Mouse (Mus musculus): ENCODE data around the gene Mlf2. TPM values are rescaled to one million over a fixed set of nuclear protein-coding genes. Genes with fewer than 3 reads are reported as not detected.
A peak's percentile ranks its signal among the peaks of the same experiment; 100 is the strongest.

The Mlf2 gene
- polyA plus RNA-seq, 1 experiment from 2014 or later = 552 TPM

- ATAC-seq (ENCODE audit: low read depth) = no peak
- no peaks in the 10 kb centered on the region for H3K27me3 ChIP-seq
- peak overlapping the region; percentile 17; the same call in 1 of the 2 replicates for H3K9ac ChIP-seq
- no peak overlapping the region for H3K4me3 ChIP-seq
- H3K4me1 ChIP-seq (replicated peaks) = peaks cover 27% of the 10 kb centered on the region
- WGBS = 57% methylated on average over 10 of the region's 10 CpGs
- H3K4me2 ChIP-seq = no peak overlapping the region
- no peaks in the 10 kb centered on the region for H3K9me3 ChIP-seq
- H3K36me3 ChIP-seq = no peaks in the 10 kb centered on the region
- H3K27ac ChIP-seq (replicated peaks) = no peak overlapping the region; the same call in 1 of the 2 replicates
Observed at GRCm38 (mm10) chr6:124900801-124901480, 30.2 kb upstream of the Mlf2 start.

- H3K9ac ChIP-seq = no peak overlapping the region
- H3K27me3 ChIP-seq = no peaks in the 10 kb centered on the region
- H3K4me2 ChIP-seq = no peak overlapping the region
- no peaks in the 10 kb centered on the region for H3K9me3 ChIP-seq
- ATAC-seq (ENCODE audit: low read depth) = no peak
- H3K36me3 ChIP-seq = no peaks in the 10 kb centered on the region
- 0 out of 2 replicates have a peak overlapping the region, but pooled peaks have one; percentile 13 for H3K27ac ChIP-seq (replicated peaks)
- H3K4me3 ChIP-seq = no peak overlapping the region
- peaks cover 27% of the 10 kb centered on the region for H3K4me1 ChIP-seq (replicated peaks)
Observed at GRCm38 (mm10) chr6:124901851-124902250, 29.3 kb upstream of the Mlf2 start.

GRCm38 (mm10) chr6:124903580-124904151 lies 27.5 kb upstream of the Mlf2 start:
- Histone ChIP-seq H3K4me3 (peak overlapping the region; percentile 39), H3K36me3 (peaks cover 7% of the 10 kb centered on the region; the same call in 1 of the 2 replicates), H3K9ac (peak overlapping the region; percentile 84), H3K27ac (replicated peaks) (peak overlapping the region; percentile 99), H3K27me3 (no peaks in the 10 kb centered on the region), H3K9me3 (no peaks in the 10 kb centered on the region), H3K4me2 (peak overlapping the region; percentile 60), H3K4me1 (replicated peaks) (peaks cover 27% of the 10 kb centered on the region)
- peak; percentile 89 for ATAC-seq (ENCODE audit: low read depth)
- under 1% methylated on average over 23 of the region's 23 CpGs for WGBS

- peaks cover 8% of the 10 kb centered on the region; the same call in 1 of the 2 replicates for H3K36me3 ChIP-seq
- peak overlapping the region; percentile 39 for H3K4me3 ChIP-seq
- H3K4me2 ChIP-seq = peak overlapping the region; percentile 60
- peak overlapping the region; percentile 84 for H3K9ac ChIP-seq
- ATAC-seq (ENCODE audit: low read depth) = peak; percentile 79
- H3K9me3 ChIP-seq = no peaks in the 10 kb centered on the region
- peaks cover 27% of the 10 kb centered on the region for H3K4me1 ChIP-seq (replicated peaks)
- WGBS = 10% methylated on average over 24 of the region's 24 CpGs
- H3K27me3 ChIP-seq = no peaks in the 10 kb centered on the region
- H3K27ac ChIP-seq (replicated peaks) = peak overlapping the region; percentile 99
Observed at GRCm38 (mm10) chr6:124904161-124904981, 26.8 kb upstream of the Mlf2 start.

GRCm38 (mm10) chr6:124904991-124905860 lies 26.0 kb upstream of the Mlf2 start:
- peak overlapping the region; percentile 60 for H3K4me2 ChIP-seq
- H3K4me3 ChIP-seq = peak overlapping the region; percentile 39
- peak overlapping the region; percentile 84 for H3K9ac ChIP-seq
- H3K9me3 ChIP-seq = no peaks in the 10 kb centered on the region
- WGBS = 41% methylated on average over 14 of the region's 16 CpGs
- no peak for ATAC-seq (ENCODE audit: low read depth)
- H3K27ac ChIP-seq (replicated peaks) = peak overlapping the region; percentile 99
- peaks cover 32% of the 10 kb centered on the region for H3K4me1 ChIP-seq (replicated peaks)
- H3K36me3 ChIP-seq = peaks cover 8% of the 10 kb centered on the region; the same call in 1 of the 2 replicates
- no peaks in the 10 kb centered on the region for H3K27me3 ChIP-seq

- Histone ChIP-seq H3K9ac (no peak overlapping the region), H3K27ac (replicated peaks) (no peak overlapping the region), H3K4me1 (replicated peaks) (peaks cover 45% of the 10 kb centered on the region), H3K4me2 (no peak overlapping the region), H3K9me3 (no peaks in the 10 kb centered on the region), H3K4me3 (no peak overlapping the region), H3K36me3 (peaks cover 13% of the 10 kb centered on the region), H3K27me3 (no peaks in the 10 kb centered on the region)
- WGBS = 84% methylated on average over 1 of the region's 1 CpGs
- ATAC-seq (ENCODE audit: low read depth) = no peak
Observed at GRCm38 (mm10) chr6:124907767-124908166, 23.4 kb upstream of the Mlf2 start.

GRCm38 (mm10) chr6:124910032-124910431 lies 21.2 kb upstream of the Mlf2 start:
- peak overlapping the region; percentile 33; the same call in 1 of the 2 replicates for H3K27ac ChIP-seq (replicated peaks)

GRCm38 (mm10) chr6:124911533-124912218 lies 19.5 kb upstream of the Mlf2 start, which contains the start of gene Lag3:
TSS of gene Lag3 (minus strand) at chr6:124911705.
- Histone ChIP-seq H3K4me3 (no peak within 1 kb of the TSS), H3K36me3 (peaks cover 35% of the 10 kb centered on the region), H3K4me2 (0 out of 2 replicates have a peak within 1 kb of the TSS, but pooled peaks have one; percentile 7), H3K9me3 (no peaks in the 10 kb centered on the region), H3K27ac (replicated peaks) (peak within 1 kb of the TSS; percentile 18; the same call in 1 of the 2 replicates), H3K9ac (peak within 1 kb of the TSS; percentile 67; the same call in 1 of the 2 replicates), H3K27me3 (no peaks in the 10 kb centered on the region), H3K4me1 (replicated peaks) (peaks cover 55% of the 10 kb centered on the region)
- 25% methylated on average over 12 of the region's 13 CpGs for WGBS
- no peak for ATAC-seq (ENCODE audit: low read depth)

More at GRCm38 (mm10) chr6:124910032-124910431, 21.2 kb upstream of the Mlf2 start:
- peaks cover 35% of the 10 kb centered on the region for H3K36me3 ChIP-seq
- ATAC-seq (ENCODE audit: low read depth) = peak; percentile 7; the same call in 1 of the 2 replicates
- no peaks in the 10 kb centered on the region for H3K27me3 ChIP-seq
- 0 out of 2 replicates have a peak overlapping the region, but pooled peaks have one; percentile 5 for H3K4me3 ChIP-seq
- peaks cover 50% of the 10 kb centered on the region for H3K4me1 ChIP-seq (replicated peaks)
- peak overlapping the region; percentile 48 for H3K4me2 ChIP-seq
- no peaks in the 10 kb centered on the region for H3K9me3 ChIP-seq
- peak overlapping the region; percentile 67 for H3K9ac ChIP-seq
- 5% methylated on average over 32 of the region's 32 CpGs for WGBS

GRCm38 (mm10) chr6:124913214-124913613 lies 18.0 kb upstream of the Mlf2 start:
- WGBS = 67% methylated on average over 6 of the region's 6 CpGs
- Histone ChIP-seq H3K9ac (peak overlapping the region; percentile 26; the same call in 1 of the 2 replicates), H3K27me3 (no peaks in the 10 kb centered on the region), H3K9me3 (no peaks in the 10 kb centered on the region), H3K27ac (replicated peaks) (peak overlapping the region; percentile 100), H3K36me3 (peaks cover 32% of the 10 kb centered on the region), H3K4me2 (no peak overlapping the region), H3K4me3 (no peak overlapping the region), H3K4me1 (replicated peaks) (peaks cover 57% of the 10 kb centered on the region)
- no peak for ATAC-seq (ENCODE audit: low read depth)

GRCm38 (mm10) chr6:124913721-124914285 lies 17.4 kb upstream of the Mlf2 start:
- Histone ChIP-seq H3K4me3 (peak overlapping the region; percentile 81; the same call in 1 of the 2 replicates), H3K4me1 (replicated peaks) (peaks cover 63% of the 10 kb centered on the region), H3K9ac (peak overlapping the region; percentile 100; the same call in 1 of the 2 replicates), H3K9me3 (no peaks in the 10 kb centered on the region), H3K4me2 (peak overlapping the region; percentile 98; the same call in 1 of the 2 replicates), H3K27ac (replicated peaks) (peak overlapping the region; percentile 100), H3K27me3 (no peaks in the 10 kb centered on the region), H3K36me3 (peaks cover 26% of the 10 kb centered on the region)
- 63% methylated on average over 14 of the region's 14 CpGs for WGBS
- no peak for ATAC-seq (ENCODE audit: low read depth)

Measured in neural tube, embryonic 13.5 days (tissue).